Mouse (Mus musculus): ENCODE data around the gene St6galnac3.

- TF ChIP-seq POLR2A (IDR thresholded peaks at IDR 0.05; ENCODE audit: extremely low read depth, insufficient read depth, low read length) (no peak), CTCF (IDR thresholded peaks at IDR 0.05; ENCODE audit: extremely low read depth, insufficient read depth, low read length) (no peak)
Observed at GRCm38 (mm10) chr3:153457203-153457602, 267.8 kb downstream of the St6galnac3 start.
